Mouse (Mus musculus): ENCODE data around the gene Zhx3.

The Zhx3 gene

DNA sequence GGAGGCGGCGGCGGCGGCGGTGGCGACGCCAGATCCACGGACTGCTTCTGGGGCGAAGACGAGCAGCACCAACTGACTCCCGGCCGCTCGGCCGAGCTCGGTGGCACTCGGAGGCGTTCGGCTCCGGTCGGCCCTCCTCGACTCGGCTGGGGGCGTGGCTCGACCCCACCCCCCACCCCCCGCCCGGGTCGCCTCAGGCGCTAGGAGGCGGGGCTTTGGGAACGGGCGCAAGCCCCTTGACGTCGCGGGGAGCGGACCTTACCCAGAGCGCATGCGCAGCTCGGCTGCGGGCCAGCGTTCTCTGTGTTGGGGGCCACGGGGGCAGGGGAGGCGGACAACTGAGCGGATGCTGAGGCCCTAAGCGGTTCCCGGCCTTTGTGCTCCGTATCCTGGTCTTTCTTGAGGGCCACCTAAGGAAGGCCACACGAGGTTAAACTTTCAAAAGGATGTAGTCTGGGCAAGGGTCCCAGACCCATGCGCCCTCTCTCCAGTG is at the start of gene Zhx3:
Gene Zhx3 (minus strand): TSS at position 109 of the 493 bp plus-strand sequence.
- peak; percentile 91 for DNase-seq (ENCODE audit: low spot score)

DNA sequence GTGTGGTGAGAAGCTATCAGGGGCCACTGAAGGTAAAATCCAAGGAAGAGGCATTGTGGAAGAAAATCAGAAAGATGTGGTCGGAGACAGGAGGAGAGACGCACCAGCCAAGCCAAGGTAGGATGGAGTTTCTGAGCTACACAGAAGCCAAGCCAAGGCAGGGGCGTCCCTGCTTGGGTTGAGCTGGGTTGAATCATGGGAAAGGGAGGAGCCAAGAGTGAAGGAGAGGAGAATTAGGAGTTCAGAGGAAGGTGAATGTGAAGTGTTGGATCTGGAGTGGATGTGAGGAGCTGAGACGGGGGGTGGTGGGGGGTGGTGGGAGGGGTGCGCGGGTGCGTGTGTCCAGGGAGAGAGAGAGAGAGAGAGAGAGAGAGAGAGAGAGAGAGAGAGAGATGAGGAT is 48.5 kb upstream of the Zhx3 start:
- no peak for DNase-seq (ENCODE audit: low spot score)

GRCm38 (mm10) chr2:160918930-160919215 is 46.1 kb upstream of the Zhx3 start:
- DNase-seq (ENCODE audit: low spot score), result no peak

DNA sequence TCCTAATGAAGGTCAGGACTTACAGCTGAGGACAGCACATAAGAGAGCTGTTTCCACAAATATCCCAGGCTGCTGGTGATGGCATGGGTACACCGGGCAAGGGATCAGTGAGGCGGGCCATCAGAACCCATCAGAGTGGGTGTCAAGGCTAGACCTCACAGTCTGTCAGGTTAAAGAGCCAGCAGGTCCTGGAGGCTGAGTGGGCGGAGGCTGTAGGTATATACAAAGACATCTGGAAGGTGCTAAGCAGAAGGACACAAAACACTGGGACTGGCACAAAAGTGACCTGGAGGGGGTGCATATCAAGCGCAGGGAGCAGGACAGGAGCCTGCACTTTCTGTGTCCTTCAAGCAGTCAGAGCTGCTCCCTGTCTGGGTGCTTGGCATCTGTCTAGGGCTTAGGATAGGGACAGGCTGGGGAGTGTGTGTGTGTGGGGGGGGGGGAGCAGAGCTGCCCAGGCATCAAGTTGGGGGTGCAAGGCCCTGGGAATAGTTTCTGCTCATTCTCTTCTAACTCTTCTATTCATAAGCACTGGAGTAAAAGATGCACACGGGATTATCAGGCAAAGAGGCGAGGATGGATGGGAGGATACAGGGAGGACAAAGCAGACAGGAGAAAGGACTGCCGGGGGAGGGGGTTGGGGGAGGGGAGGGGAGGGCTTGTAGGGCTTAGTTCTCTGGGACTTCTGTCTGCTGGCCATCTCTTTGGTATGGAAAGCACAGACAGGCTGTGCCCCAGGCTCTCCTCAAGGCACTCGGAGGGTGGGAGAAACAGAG is 45.5 kb upstream of the Zhx3 start:
- DNase-seq (ENCODE audit: low spot score), result no peak

- DNase-seq (ENCODE audit: low spot score), result no peak
These were observed 44.5 kb upstream of the Zhx3 start for GRCm38 (mm10) chr2:160917313-160917712.

DNA sequence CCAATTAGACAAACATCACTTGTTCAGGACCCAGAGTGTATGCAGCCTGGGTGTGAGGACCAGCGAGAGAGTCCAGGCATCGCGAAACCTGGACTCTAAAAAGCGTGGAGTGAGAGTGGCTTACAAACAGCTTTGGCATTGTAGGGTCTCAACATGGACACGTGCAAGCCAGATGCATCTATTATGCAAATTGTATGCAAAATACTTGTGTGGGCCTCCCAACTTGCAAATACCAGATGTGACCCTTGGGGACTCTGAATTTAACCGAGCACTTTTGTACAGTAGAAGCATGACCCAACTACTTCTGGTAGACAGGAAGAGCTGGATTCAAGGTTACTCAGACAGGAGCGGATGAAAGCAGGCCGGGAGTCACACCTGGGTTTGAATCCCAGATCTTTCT is 43.9 kb upstream of the Zhx3 start:
- no peak for DNase-seq (ENCODE audit: low spot score)

DNA sequence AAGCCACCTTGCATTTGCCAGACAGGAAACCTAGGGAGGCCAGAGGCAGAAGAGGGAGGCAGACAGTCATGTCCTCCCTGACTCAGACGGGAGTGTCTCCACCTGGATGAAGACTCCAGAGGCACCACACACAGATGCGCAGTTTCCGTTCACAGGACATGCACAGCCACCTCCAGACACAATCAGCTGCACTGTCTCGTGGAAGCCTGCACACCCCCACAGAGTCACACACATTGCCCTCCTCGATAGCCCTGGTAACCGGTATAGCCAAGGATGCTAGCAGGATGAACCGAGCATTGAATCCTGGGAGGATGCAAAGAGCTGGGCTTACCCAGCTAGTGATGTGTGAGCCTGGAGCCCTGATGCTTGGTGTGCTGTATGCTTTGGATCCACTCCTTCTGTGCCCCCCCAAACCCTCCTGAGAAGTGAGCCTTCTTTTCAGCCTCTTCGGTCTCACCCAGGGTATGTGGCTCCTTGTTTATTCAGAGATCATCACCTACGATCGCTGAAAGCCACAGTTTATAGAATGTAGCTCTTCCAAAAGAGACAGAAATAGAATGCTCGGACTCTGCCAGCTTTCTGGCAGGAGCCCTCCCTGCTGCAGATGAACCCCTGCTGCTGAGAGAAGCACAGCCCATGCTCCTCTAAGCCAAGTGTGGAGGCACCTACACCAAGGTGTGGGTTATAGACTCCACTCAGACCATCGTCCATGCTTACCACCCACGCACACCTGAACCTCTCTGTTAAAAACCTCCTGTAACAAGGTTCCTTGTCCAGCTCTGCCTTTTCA is 43.2 kb upstream of the Zhx3 start:
- DNase-seq (ENCODE audit: low spot score), result no peak

GRCm38 (mm10) chr2:160914656-160915055 is 41.9 kb upstream of the Zhx3 start:
- DNase-seq (ENCODE audit: low spot score), result no peak

DNA sequence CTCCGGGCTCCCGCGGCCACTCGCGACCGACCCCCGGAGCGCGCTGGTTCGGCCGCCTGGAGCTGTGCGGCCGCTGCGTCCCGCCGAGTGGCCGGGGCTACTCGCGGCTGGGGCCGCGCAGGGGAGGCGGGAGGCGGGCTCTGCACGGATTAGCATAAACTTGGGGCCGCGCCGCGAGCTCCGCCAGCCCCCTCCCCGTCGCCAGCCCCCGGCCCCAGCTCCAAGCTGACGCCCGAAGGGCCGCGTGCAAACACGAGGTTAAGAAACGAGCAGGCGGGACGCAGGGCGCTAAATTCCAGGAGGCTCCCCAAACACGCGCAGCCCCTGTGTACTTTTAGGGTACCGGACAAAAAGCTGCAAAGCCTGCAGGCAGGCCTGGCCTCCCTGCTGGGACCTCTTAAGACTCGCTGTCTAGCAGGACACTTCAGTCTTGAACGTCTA is 39.5 kb upstream of the Zhx3 start, which contains the start of gene Emilin3:
Gene Emilin3 (minus strand): TSS at position 98 of the 441 bp plus-strand sequence.
- peak; percentile 16 for DNase-seq (ENCODE audit: low spot score)

GRCm38 (mm10) chr2:160911558-160912201 is 38.9 kb upstream of the Zhx3 start:
- no peak for DNase-seq (ENCODE audit: low spot score)

- DNase-seq (ENCODE audit: low spot score), result no peak
These were observed 37.8 kb upstream of the Zhx3 start for GRCm38 (mm10) chr2:160910633-160911032.

DNA sequence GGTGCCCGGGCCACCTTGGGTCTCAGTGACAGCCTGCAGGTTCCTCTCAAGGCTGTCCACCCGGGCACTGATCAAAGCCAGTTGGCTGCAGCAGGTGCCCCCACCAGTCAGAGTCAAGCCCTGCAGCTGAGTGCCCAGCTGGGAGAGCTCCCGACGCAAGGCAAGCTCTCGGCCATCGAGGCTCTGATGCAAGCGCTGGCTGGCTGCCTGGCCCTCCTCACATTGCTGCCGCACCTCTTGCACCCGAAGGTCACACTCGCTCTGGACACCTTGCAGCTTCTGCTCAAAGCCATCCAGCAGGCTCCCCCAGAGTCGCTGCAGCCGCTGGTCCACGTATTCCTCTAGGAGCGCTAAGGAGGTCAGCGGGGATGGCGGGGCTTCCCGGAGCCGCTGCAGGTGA is 35.8 kb upstream of the Zhx3 start:
- DNase-seq (ENCODE audit: low spot score), result no peak

DNA sequence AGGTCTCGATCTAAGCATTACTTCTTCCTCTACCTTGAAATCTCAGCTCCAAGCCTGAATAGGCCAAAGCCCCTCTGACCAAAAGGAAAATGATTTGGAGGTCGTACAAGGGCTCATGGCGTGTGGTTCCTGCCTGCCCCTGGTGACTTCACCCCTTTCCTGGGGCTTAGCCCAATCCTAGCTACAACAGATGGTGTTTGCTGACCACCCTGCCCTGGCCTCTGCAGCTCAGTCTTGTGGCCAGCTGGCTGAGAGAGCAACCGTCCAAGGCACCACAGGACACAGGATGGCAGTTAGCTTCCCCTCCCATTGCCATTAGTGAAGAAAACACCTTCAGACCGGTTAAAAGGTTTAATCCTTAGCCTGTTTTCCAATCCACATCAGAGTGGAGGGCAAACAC is 33.3 kb upstream of the Zhx3 start:
- no peak for DNase-seq (ENCODE audit: low spot score)

DNA sequence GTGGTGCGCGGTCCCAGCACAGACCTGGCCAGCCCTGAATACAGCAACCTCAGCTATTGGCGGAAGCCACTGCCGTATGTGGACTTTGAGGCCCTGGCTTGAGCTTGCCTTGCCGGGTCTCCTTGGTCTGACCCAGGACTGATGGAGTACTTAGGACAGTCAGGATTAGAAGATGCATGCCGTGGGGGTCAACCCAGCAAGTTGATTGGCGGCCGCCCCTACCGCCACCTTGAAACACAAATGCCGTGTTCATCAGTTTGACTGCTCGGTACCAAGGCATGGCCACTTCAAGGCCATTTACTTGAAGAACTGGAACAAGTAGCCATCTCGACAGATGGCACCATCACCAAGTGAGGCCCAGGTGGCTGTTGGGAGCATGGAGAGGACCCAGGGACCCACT is 32.5 kb upstream of the Zhx3 start:
- DNase-seq (ENCODE audit: low spot score), result no peak

DNA sequence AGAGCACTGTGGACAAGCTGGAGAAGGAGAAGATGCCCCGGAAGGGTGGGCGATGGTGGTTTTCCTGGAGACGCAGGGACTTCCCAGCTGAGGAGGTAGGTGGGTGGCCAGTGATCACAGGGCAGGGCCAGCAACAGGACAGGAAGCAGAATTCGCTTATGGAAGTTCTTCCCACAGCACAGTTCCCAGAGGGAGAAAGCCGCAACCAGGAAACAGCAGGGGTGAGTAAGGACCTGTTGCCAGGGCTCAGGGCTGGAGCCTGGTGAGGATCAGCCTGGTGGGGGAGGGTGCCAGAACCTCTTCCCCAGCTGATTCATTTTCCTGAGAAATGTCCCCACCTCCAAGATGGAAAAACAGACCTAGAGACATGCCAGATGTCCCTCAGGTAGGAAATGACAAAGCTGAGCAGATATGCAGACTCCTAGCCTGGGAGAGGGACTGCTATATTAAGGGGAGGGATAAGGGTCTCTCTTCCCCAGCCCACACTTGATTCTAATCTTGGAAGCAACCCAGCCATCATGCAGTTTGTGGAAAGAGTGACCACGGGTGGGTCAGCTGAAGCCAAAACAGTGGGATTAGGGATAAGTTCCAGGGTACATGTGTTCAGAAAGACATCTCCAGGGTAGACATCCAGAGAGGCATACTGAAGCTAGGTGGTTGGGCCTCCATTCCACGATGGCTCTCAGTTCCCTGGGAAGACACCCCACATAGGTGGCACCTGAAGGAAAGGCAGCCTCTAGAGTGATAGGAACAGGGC is 29.0 kb upstream of the Zhx3 start:
- DNase-seq (ENCODE audit: low spot score), result no peak

DNA sequence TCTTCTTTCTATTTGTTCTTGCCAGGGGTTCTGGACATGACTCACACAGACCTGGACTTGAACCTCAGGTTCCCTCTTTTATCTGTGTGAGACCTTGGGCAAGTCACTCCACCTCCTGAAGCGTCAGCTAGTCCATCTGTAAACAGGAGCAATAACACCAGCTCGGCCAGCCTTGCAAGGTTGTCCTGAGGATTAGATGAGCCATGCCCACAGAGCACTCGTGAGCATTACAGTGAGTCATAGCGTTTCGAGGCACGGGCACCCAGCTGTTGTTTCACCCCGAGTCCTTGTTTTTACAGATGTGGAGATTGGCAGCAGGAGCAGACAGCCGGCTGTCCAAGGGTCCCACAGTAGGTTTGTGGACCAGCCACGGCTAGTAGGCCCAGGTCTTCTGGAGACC is 18.9 kb upstream of the Zhx3 start:
- no peak for DNase-seq (ENCODE audit: low spot score)

DNA sequence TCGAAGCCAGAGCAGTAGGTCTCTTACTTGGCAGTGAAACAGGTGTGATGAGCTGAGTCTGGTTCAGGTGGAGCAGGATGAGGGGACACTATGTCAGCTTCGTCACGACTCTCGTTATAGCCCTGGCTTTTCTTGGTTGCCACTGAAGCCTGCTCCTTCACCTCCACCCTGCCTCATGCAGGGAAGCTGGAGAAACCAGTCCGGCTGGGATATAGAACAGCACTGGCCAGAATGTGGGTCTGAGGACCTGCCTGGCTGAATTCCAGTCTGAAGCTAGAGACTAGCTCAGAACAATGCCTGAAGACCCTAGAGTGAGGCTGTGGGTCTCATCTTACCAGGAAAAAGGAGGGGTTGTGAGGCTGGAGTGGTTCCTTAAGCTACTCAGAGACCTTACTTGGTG is 18.2 kb upstream of the Zhx3 start:
- peak; percentile 54 for DNase-seq (ENCODE audit: low spot score)

DNA sequence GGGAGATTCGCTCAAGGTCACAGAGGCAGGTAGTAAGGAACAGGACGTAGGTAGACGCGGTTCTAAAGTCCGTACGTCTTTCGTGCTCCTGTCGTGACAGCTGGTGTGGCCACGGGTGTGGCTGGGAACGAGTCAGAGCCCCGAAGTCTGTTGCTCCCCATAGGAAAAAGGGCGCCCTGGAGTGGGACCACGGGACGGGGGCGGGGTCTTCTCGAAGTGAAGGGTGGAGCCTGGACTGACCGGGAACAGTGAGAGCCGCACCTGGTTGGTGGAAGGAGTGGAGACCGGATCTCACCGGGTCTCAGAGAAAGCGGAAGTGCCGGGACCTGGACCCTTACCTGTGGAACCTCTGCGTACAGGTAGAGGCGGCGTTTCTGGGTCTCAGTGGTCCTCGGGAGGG is 15.1 kb upstream of the Zhx3 start:
- peak; percentile 78 for DNase-seq (ENCODE audit: low spot score)

DNA sequence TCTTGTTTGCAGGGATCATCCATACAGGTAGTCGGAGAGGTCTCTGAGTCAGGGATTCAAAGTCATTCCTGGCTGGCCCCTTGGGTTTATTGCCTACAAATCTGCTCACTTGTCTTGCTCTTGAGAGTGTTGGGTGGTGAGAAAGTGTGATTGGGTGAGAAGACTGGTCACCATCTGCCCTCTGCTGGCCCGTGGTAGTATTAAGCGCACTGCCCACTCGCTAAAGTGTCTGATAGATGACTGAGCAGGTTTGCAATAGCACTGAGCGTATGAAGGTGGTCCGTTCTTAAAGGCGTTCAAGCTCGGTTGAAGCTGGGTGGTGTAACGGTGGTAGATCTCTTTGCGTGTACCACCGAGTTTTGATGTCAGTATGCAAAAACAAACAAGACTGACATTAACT is 14.5 kb upstream of the Zhx3 start:
- peak; percentile 84 for DNase-seq (ENCODE audit: low spot score)

DNA sequence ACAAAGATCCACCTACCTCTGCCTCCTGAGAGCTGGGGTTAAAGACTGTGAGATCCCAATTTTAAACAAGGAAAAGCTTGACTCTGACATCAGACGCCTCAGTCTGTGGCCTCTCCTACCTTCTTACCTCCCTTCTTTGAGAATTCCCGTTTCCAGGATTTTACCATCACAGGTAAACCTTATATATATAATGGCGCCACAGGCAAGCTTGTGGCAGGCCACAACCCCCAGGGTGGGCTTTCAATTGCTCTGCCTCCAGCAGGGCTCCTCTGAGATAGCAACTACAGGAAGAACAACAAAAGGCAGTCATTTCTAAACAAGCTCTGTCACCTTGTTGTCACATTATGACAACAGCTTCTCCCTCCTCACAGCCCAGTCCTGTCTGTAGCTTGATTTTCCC is 13.4 kb upstream of the Zhx3 start:
- no peak for DNase-seq (ENCODE audit: low spot score)

DNA sequence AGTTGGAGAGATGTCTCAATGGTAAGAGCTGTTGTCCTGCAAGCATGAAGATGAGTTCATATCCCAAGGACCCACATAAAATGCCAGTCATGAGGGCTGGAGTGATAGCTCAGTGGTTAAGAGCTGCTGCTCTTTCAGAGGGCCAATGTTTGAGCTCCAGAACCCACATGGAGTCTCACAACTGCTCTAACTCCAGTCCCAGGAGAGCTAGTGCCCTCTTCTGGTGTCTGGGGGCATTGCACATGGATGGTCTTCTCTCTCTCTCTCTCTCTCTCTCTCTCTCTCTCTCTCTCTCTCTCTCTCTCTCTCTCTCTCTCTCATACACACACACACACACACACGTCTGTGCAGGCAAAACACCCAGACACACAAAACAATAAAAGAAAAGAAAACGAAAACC is 12.0 kb upstream of the Zhx3 start:
- DNase-seq (ENCODE audit: low spot score), result peak; percentile 44

GRCm38 (mm10) chr2:160883912-160884311 is 11.1 kb upstream of the Zhx3 start:
- peak; percentile 33 for DNase-seq (ENCODE audit: low spot score)
